In the genomic region with DNA sequence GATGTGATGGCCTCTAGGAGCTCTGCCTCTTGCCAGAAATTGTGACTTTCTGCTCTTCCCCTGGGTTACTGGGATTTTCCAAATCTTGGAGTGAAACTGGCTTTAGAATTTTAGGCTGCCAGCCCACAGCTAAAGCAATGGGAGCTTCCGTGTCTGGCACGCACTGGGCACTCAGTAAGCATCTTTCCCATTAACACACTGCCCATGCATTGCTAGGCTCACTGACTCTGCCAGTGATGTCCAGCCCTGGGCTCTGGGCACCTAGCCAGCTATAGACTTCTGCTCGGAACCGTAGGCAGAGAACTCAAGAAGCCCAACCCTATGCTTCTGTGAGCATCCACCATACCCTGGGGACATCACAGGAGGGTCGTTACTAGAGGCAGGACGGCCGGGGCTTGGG, we compare ENCODE assay signal across 17 mouse cellular contexts. TPM values are rescaled to one million over a fixed set of nuclear protein-coding genes. Genes with fewer than 3 reads are reported as not detected.
DNase-seq lines count a peak whose midpoint lies in the region; ATAC-seq and TF ChIP-seq lines count a peak whose summit lies in the region.
"Had no signal": no experiment of that assay in that cellular context is flagged by ENCODE, and none has a peak within 500 bp of the region (broad histone marks: within the 10 kb centered on the region; RNA-seq: fewer than 3 reads in every experiment).

No protein-coding gene starts in this region.

- H3K4me2 ChIP-seq in lung, embryonic 14.5 days = no peak overlapping the region
- H3K4me2 ChIP-seq: embryonic facial prominence, embryonic 13.5 days; neural tube, embryonic 13.5 days had no signal

- no peaks in the 10 kb centered on the region for H3K4me1 ChIP-seq in lung, embryonic 14.5 days (ENCODE audit: insufficient read depth)
- H3K4me1 ChIP-seq: embryonic facial prominence, embryonic 13.5 days; neural tube, embryonic 13.5 days had no signal

- H3K27me3 ChIP-seq in lung, embryonic 14.5 days (ENCODE audit: insufficient read depth, low read length) = no peaks in the 10 kb centered on the region
- H3K27me3 ChIP-seq: neural tube, embryonic 13.5 days had no signal

- peaks cover 22% of the 10 kb centered on the region for H3K36me3 ChIP-seq in lung, embryonic 14.5 days (ENCODE audit: insufficient read depth)

- no peak overlapping the region for H3K4me3 ChIP-seq in lung, embryonic 14.5 days (ENCODE audit: low read depth, low read length)
- H3K4me3 ChIP-seq: embryonic facial prominence, embryonic 13.5 days; gastrocnemius, adult 2 months; neural tube, embryonic 13.5 days had no signal

- no peak overlapping the region for H3K27ac ChIP-seq in lung, embryonic 14.5 days (ENCODE audit: low read depth)
- H3K27ac ChIP-seq: embryonic facial prominence, embryonic 13.5 days; gastrocnemius, adult 2 months; neural tube, embryonic 13.5 days had no signal

- peak; percentile 15 for DNase-seq in adrenal gland, postnatal 25 days
- DNase-seq in adrenal gland, postnatal 4 days (ENCODE audit: low spot score in 2 of 2) = no peak
- DNase-seq in lung, embryonic 14.5 days = peak; percentile 21
- no peak for DNase-seq in lung, adult 18-20 months
- peak; percentile 86 for DNase-seq in cerebellum, adult 11-12 months
- DNase-seq in cerebellum, postnatal 25 days = peak; percentile 80 to 88
- DNase-seq in thymus, postnatal 14 days = no peak
- no peak for DNase-seq in heart, postnatal 4 days
- DNase-seq: forebrain, postnatal 0 days; gastrocnemius, adult 2 months; lung, postnatal 36 days; right cerebral cortex, postnatal 4 days had no signal

- ATAC-seq in lung, embryonic 14.5 days (ENCODE audit: insufficient read depth) = no peak
- ATAC-seq: activated CD4-positive, CD25-positive, alpha-beta regulatory T cell, adult 4 months; forebrain, postnatal 0 days; intestine, embryonic 16.5 days; Patski had no signal

- no peak overlapping the region for H3K9ac ChIP-seq in lung, embryonic 14.5 days
- H3K9ac ChIP-seq: embryonic facial prominence, embryonic 13.5 days; forebrain, postnatal 0 days; neural tube, embryonic 13.5 days had no signal

- no peak for TF ChIP-seq CTCF in lung, embryonic 14.5 days (IDR thresholded peaks at IDR 0.05; ENCODE audit: low read depth)

- H3K9me3 ChIP-seq in lung, embryonic 14.5 days (ENCODE audit: low read depth, low read length) = no peaks in the 10 kb centered on the region
- H3K9me3 ChIP-seq: embryonic facial prominence, embryonic 13.5 days; neural tube, embryonic 13.5 days had no signal

- 80% methylated on average over 7 of the region's 7 CpGs for WGBS in lung, embryonic 14.5 days

RNA-seq across cellular contexts. Expression of gene Dlg3, which starts 48.2 kb away (rescaled TPM):
- 28.6 and 34.8 TPM in 2 replicates for total RNA-seq in adrenal gland, postnatal 25 days (2021)
- total RNA-seq in adrenal gland, postnatal 4 days (2021) = 10 to 100 TPM; 33.8 to 35.1 TPM
- polyA plus RNA-seq in lung, embryonic 14.5 days (2014; fragmentation: Nextera tagmentation; extraction: Ambion mirVana) = 4.2 and 4.8 TPM in 2 replicates
- 1 to 10 TPM; 4.6 to 5.3 TPM for total RNA-seq in heart, postnatal 4 days (2021)

Comparison
In these comparisons a context has a peak if more than half of its experiments do, and no peak if none do; other contexts are left out.
1. DNase-seq: peak in adrenal gland, postnatal 25 days (single experiment), lung, embryonic 14.5 days (single experiment), cerebellum, adult 11-12 months (single experiment) and cerebellum, postnatal 25 days (2 of 2); none in adrenal gland, postnatal 4 days (0 of 2), lung, adult 18-20 months (0 of 2), thymus, postnatal 14 days (single experiment) and heart, postnatal 4 days (single experiment).